Mouse (Mus musculus) frontal cortex, adult 2 months (tissue): ENCODE measurements around the gene Tyrp1. TPM values are rescaled to one million over a fixed set of nuclear protein-coding genes. Genes with fewer than 3 reads are reported as not detected.
A peak's percentile ranks its signal among the peaks of the same experiment; 100 is the strongest.

Source experiments
- DNase-seq, 2 experiments: peaks; one replicate each; pipeline ENCODE4 v3.0.0; 2022; ENCODE audit warnings: low spot score in 1 of 2; ENCODE audit errors: extremely low spot score in 1 of 2
- polyA plus RNA-seq: library from polyadenylated mRNA; depleted of rRNA; stranded (reverse); fragments of >200 nt; gene quantifications from 2 replicates; pipeline ENCODE4 v1.2.3, GENCODE M21; 2012; rRNA removed

The Tyrp1 gene
- polyA plus RNA-seq = 2.3 and 2.8 TPM in 2 replicates

DNA sequence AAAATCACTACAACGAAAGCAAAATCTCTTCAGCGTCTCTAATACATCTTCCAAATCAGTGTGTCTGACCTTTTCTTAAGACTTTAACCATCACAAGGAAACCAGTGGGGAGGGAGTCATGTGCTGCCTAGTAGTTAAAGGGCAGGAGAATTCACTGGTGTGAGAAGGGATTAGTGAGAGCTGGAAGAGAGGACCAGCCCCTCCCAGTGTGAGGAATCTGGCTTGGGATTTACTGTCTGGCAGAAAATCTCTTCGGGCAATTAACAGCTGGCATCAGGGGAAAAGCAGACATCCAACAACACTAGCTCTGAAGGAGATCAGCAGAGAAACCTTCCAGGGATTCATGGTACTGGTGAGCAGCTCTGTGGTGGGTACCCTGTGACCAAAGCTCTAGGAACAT, at the start of gene Tyrp1:
Tyrp1 (plus strand) TSS at position 74 of the 400 bp plus-strand sequence.
- no peak for DNase-seq

GRCm38 (mm10) chr4:80788339-80788738, 45.6 kb upstream of the Tyrp1 start:
- no peak for DNase-seq

- no peak for DNase-seq
Measured at GRCm38 (mm10) chr4:80819511-80819910, 14.4 kb upstream of the Tyrp1 start.

DNA sequence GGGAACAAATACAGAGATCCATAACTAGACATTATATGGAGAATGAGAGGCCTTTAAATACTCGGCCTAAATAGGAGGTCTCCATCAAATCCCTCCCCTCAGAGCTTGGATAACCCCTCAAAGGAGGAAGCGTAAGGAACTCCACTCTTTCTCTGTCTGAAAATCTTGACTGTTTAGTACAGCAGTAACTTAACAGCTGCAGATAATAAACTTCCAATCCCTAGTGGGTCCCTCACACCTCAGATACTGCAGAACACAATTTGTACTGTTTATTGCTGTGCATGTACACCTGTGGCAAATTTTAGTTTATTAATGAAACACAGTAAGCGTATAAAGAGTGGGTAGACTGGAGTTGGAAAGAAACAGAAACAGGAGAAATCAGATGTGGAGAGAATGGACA, 12.0 kb upstream of the Tyrp1 start:
- no peak for DNase-seq

DNA sequence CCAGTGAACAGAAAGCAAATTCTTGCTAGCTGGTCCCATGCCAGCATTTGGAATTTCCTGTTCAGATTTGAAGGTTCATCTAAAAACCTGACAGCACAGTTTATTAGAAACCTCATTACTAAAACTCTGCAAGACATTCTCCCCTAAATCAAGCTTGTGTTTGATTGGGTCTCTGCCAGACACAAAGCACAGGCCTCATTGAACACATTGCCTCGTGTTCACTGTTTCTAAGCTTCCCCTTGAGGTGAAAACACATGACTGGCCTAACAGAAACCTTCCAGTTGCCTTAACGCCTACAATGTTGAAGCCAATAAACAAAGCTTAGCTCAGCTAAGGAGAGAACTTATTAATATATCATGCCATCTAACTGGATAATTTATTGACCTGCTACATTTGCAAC, 5.7 kb upstream of the Tyrp1 start:
- no peak for DNase-seq

GRCm38 (mm10) chr4:80839317-80839716, 5.4 kb downstream of the Tyrp1 start:
- DNase-seq = no peak

DNA sequence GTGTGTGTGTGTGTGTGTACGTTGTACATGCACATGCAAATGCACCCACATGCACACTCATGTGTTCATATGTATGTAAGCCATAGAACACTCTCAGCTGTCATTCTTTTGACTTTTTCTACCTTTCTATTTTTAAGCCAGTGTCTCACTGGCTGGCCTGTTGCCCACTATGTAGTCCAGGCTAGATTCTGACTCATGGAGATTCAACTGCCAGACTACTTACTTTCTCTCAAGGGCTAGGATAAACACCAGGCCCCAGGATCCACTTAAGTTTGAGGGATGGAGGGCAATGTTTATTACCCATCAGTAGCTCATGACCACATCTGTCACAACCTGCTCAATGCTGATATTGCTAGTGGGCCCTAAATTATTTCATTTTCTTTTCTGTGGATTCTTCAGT, 8.1 kb downstream of the Tyrp1 start:
- no peak for DNase-seq

- peak; percentile 52 to 72 for DNase-seq
Measured at GRCm38 (mm10) chr4:80843752-80844151, 9.8 kb downstream of the Tyrp1 start.

DNA sequence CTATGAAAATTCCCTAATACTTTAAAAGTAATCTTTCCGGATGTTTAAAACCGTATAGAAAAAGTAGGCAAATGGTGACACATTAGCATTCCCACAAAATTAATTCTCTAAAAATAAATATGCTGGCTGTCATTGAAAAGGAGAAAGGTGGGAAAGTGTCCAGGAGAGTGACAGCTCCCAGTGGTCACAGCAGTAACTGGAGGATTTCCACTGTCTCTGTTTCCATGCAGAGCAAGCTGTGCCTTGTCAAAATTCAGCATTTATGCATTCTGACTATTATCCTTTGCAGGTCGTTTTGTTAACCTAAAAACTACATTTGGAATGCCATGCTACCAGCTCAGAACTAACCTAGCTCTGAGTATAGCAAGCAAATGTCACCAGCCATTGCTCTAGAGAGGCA, 12.1 kb downstream of the Tyrp1 start:
- DNase-seq = no peak

GRCm38 (mm10) chr4:80852590-80853425, 18.9 kb downstream of the Tyrp1 start:
- no peak for DNase-seq

DNA sequence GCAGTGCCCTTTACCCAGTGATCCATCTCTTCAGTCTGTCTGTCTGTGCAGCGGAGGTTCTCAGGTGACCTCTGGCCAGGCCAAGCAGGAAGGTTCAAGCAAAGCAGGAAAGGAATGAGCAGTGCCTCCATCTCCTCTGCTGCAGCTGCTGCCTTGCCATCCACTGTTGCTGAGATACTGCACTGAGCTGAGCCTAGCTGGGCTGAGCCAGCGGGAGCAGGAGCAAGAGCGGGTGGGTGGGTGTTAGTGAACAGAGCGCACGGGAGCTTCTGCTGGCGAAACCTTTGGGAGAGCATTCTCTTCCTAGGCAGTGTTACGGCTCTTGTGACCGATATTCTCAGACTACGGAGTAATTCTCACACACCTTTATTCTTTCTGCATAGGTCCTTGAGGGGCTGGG, 21.6 kb downstream of the Tyrp1 start:
- peak in 1 of 2 experiments; percentile 48 for DNase-seq

GRCm38 (mm10) chr4:80862962-80863361, 29.0 kb downstream of the Tyrp1 start:
- DNase-seq = no peak

DNA sequence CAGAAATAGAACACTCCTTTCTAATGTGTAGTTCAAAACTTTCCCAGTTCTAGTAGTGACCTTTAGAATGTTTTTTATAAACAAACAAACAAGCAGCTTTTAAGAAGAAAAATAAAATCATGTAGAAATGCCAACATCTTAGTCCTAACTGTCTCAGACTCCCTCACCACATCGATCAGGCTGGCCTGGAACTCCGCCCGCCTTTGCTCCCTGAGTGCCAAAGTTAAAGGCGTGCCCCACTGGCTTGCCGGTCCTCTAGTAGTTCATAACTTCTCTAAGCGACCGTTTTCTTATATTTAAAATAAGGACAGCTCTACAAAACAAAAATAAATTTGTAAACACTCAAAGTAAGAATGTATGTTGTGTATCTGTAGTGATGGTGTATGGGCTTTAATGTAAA, 30.0 kb downstream of the Tyrp1 start:
- no peak for DNase-seq

- peak; percentile 36 to 79 for DNase-seq
Measured at GRCm38 (mm10) chr4:80864511-80864922, 30.6 kb downstream of the Tyrp1 start.

DNA sequence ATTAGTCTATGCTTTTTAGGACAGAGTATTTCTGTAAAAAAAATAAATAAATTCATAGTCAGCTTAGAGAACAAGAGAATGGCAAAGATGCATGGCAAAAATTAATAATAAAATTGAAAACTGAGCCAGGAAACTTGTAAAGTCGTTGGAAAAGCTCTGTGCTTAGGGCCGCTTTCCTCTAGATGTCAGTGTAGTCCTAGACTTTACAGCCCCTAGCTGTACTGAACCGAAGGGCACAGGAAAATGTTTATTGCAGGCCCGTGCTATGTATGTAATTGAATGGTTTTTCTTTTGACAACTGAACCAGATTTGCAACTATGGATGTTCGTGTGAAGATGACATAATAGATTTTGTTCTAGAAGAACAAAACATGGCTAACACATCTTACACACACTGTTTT, 32.1 kb downstream of the Tyrp1 start:
- DNase-seq = peak in 1 of 2 experiments; percentile 59

- DNase-seq = peak in 1 of 2 experiments; percentile 14
Measured at GRCm38 (mm10) chr4:80869598-80869997, 35.7 kb downstream of the Tyrp1 start.

GRCm38 (mm10) chr4:80872847-80873644, 39.1 kb downstream of the Tyrp1 start:
- peak in 1 of 2 experiments; percentile 48 for DNase-seq

- DNase-seq = no peak
Measured at GRCm38 (mm10) chr4:80874121-80874859, 40.4 kb downstream of the Tyrp1 start.

DNA sequence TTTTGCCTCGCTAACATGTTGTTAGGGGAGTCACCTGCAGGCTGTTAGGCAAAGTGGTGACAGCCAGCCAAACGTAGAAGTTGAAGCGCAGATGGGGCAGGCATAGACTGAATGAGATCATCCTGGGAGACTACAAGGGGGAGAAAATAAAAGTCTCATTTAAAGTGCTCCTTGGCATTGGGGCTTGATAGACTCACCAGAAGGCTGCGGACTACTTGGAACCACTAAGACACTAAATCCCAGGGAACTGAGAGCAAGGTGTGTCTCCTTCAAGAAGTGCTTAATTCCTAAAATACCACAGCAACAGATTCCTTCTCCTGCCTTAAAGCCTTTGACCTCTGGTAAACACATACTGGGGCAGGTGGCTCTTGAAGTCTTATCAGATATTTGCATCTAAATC, 41.1 kb downstream of the Tyrp1 start:
- no peak for DNase-seq

GRCm38 (mm10) chr4:80881996-80882599, 48.2 kb downstream of the Tyrp1 start:
- DNase-seq = no peak
